Comparison of ENCODE assay signal across 8 mouse cellular contexts in the genomic region with DNA sequence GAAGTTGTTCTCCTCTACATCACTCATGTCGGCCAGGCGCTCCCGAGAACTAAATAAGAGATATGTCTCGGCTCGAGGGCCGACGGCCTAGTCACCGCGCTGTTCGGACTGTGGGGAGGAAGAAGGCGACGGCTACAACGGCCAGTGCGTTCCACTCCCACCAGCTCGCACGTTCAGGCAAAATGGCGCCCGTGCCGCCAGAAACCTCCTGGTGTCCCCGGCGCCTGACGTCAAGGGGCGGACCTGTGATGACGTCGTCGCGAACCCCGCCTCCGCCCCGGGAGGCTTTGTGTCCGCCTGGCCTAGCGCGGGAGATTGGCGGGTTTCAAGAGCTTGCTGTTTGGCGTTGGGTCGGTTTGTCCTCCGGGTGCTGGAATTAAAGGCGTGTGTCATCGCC. TPM values are rescaled to one million over a fixed set of nuclear protein-coding genes. Genes with fewer than 3 reads are reported as not detected.
DNase-seq lines count a peak whose midpoint lies in the region; ATAC-seq and TF ChIP-seq lines count a peak whose summit lies in the region.

A gene (minus strand): TSS at position 187 of the 397 bp plus-strand sequence.

- peak; percentile 99 for ATAC-seq in erythroblast, adult 5-6 weeks (replicated peaks; ENCODE audit: low FRiP score, poor library complexity, severe bottlenecking)
- ATAC-seq in heart, embryonic 11.5 days (replicated peaks; ENCODE audit: insufficient number of reproducible peaks, low FRiP score, low TSS enrichment), result peak; percentile 96
- peak; percentile 92 for ATAC-seq in kidney, embryonic 16.5 days (ENCODE audit: low FRiP score, low TSS enrichment)

- H3K4me3 ChIP-seq in heart, embryonic 11.5 days (ENCODE audit: low read depth, low read length), result peak within 1 kb of the TSS; percentile 99
- peak within 1 kb of the TSS; percentile 74 for H3K4me3 ChIP-seq in kidney, embryonic 16.5 days (ENCODE audit: low read length)
- H3K4me3 ChIP-seq in liver, adult 2 months (ENCODE audit: insufficient read depth, low read depth, low read length), result peak within 1 kb of the TSS; percentile 78
- H3K4me3 ChIP-seq in myocyte, result peak within 1 kb of the TSS; percentile 95

- H3ac ChIP-seq in myocyte (ENCODE audit: control insufficient read depth, insufficient read length), result peak within 1 kb of the TSS; percentile 59

- H3K9ac ChIP-seq in heart, embryonic 11.5 days (ENCODE audit: low read depth, low read length), result peak within 1 kb of the TSS; percentile 99
- peak within 1 kb of the TSS; percentile 90 for H3K9ac ChIP-seq in kidney, embryonic 16.5 days (replicated peaks; ENCODE audit: low read length)
- H3K9ac ChIP-seq in liver, adult 2 months (ENCODE audit: low read depth, low read length), result peak within 1 kb of the TSS; percentile 94

- peaks cover 23% of the 10 kb centered on the region for H3K4me1 ChIP-seq in heart, embryonic 11.5 days (ENCODE audit: control insufficient read depth, insufficient read depth, low read length)
- peaks cover 23% of the 10 kb centered on the region for H3K4me1 ChIP-seq in kidney, embryonic 16.5 days (ENCODE audit: insufficient read depth, low read length)
- peaks cover 4% of the 10 kb centered on the region for H3K4me1 ChIP-seq in liver, adult 2 months (ENCODE audit: control insufficient read depth, insufficient read depth, low read length)

- H3K27me3 ChIP-seq in heart, embryonic 11.5 days (ENCODE audit: control insufficient read depth, insufficient read depth, low read length), result no peaks in the 10 kb centered on the region
- no peaks in the 10 kb centered on the region for H3K27me3 ChIP-seq in kidney, embryonic 16.5 days (ENCODE audit: insufficient read depth, low read length)
- no peaks in the 10 kb centered on the region for H3K27me3 ChIP-seq in liver, adult 2 months (ENCODE audit: control insufficient read depth, insufficient read depth, low read length)
- no peaks in the 10 kb centered on the region for H3K27me3 ChIP-seq in myocyte (ENCODE audit: control insufficient read depth, insufficient read depth, insufficient read length)
- no peaks in the 10 kb centered on the region for H3K27me3 ChIP-seq in splenic B cell, adult 2 months (ENCODE audit: control insufficient read depth, insufficient read depth, low read length, poor library complexity, severe bottlenecking)

- no peaks in the 10 kb centered on the region for H3K9me3 ChIP-seq in heart, embryonic 11.5 days (replicated peaks; ENCODE audit: control insufficient read depth, low read length)
- no peaks in the 10 kb centered on the region for H3K9me3 ChIP-seq in kidney, embryonic 16.5 days (ENCODE audit: low read length)

- H3K36me3 ChIP-seq in heart, embryonic 11.5 days (ENCODE audit: control insufficient read depth, insufficient read depth, low read length), result no peaks in the 10 kb centered on the region
- no peaks in the 10 kb centered on the region for H3K36me3 ChIP-seq in kidney, embryonic 16.5 days (ENCODE audit: insufficient read depth, low read length)
- H3K36me3 ChIP-seq in liver, adult 2 months (ENCODE audit: control insufficient read depth, insufficient read depth, low read length), result no peaks in the 10 kb centered on the region
- no peaks in the 10 kb centered on the region for H3K36me3 ChIP-seq in myocyte (ENCODE audit: control insufficient read depth, insufficient read depth)
- no peaks in the 10 kb centered on the region for H3K36me3 ChIP-seq in splenic B cell, adult 2 months (ENCODE audit: control insufficient read depth, insufficient read depth, low read length, poor library complexity, severe bottlenecking)

- 1% methylated on average over 39 of the region's 39 CpGs for WGBS in heart, embryonic 11.5 days (ENCODE audit: insufficient replicate concordance)
- WGBS in kidney, embryonic 16.5 days, result 0% methylated on average over 39 of the region's 39 CpGs
- under 1% methylated on average over 39 of the region's 39 CpGs for WGBS in liver, adult 2 months

- no peak for TF ChIP-seq CTCF in liver, adult 2 months (IDR thresholded peaks at IDR 0.05; ENCODE audit: low read depth, low read length)

- peak within 1 kb of the TSS; percentile 99 for H3K27ac ChIP-seq in heart, embryonic 11.5 days (ENCODE audit: low read depth, low read length)
- peak within 1 kb of the TSS; percentile 98 for H3K27ac ChIP-seq in kidney, embryonic 16.5 days (ENCODE audit: low read length)
- H3K27ac ChIP-seq in liver, adult 2 months (replicated peaks; ENCODE audit: insufficient read depth, low read depth, low read length), result peak within 1 kb of the TSS; percentile 72

- DNase-seq in B cell, adult 2 months, result peak; percentile 99
- peak; percentile 97 for DNase-seq in brain, adult 2 months (ENCODE audit: low read depth, low spot score)
- DNase-seq in liver, adult 2 months (ENCODE audit: extremely low read depth, low read depth, low spot score), result peak; percentile 83
- peak; percentile 97 for DNase-seq in splenic B cell, adult 2 months (ENCODE audit: low read depth, low spot score)

- peaks cover 16% of the 10 kb centered on the region; the same call in 1 of the 2 replicates for H3K79me2 ChIP-seq in liver, adult 2 months (ENCODE audit: control insufficient read depth, insufficient read depth, low read length)
- H3K79me2 ChIP-seq in myocyte (ENCODE audit: control insufficient read depth, insufficient read depth), result peaks cover 46% of the 10 kb centered on the region

- peak; percentile 98 for TF ChIP-seq POLR2A in liver, adult 2 months (IDR thresholded peaks at IDR 0.05; ENCODE audit: extremely low read depth, insufficient read depth, low read length)
- peak; percentile 99 for TF ChIP-seq POLR2A in myocyte (IDR thresholded peaks at IDR 0.05; ENCODE audit: insufficient read length, low read depth)

- peak within 1 kb of the TSS; percentile 71 for H3K4me2 ChIP-seq in heart, embryonic 11.5 days
- H3K4me2 ChIP-seq in kidney, embryonic 16.5 days (replicated peaks; ENCODE audit: low read depth, low read length), result peak within 1 kb of the TSS; percentile 71
- H3K4me2 ChIP-seq in myocyte (ENCODE audit: low read depth), result peak within 1 kb of the TSS; percentile 96

TF ChIP-seq in myocyte, 11 proteins besides CTCF, POLR2A, EP300 and RAD21:
- TF ChIP-seq TCF3 (IDR thresholded peaks at IDR 0.05; ENCODE audit: insufficient read length, low read depth) (no peak), MYOD1 (IDR thresholded peaks at IDR 0.05; ENCODE audit: control insufficient read depth in 1 of 3, insufficient read length in 2 of 3, low read depth in 2 of 3) (peak in 1 of 3 experiments; percentile 30), REST (IDR thresholded peaks at IDR 0.05; ENCODE audit: insufficient read depth, insufficient read length) (peak; percentile 45), USF1 (IDR thresholded peaks at IDR 0.05; ENCODE audit: low read depth) (no peak), TCF12 (IDR thresholded peaks at IDR 0.05; ENCODE audit: insufficient read depth, poor library complexity, severe bottlenecking) (no peak), MAX (IDR thresholded peaks at IDR 0.05; ENCODE audit: low read depth) (no peak), POLR2AphosphoS2 (IDR thresholded peaks at IDR 0.05; ENCODE audit: insufficient read length, low read depth) (peak; percentile 99), CEBPB (IDR thresholded peaks at IDR 0.05; ENCODE audit: insufficient read depth, poor library complexity, severe bottlenecking) (no peak), E2F4 (IDR thresholded peaks at IDR 0.05; ENCODE audit: insufficient read depth) (peak; percentile 78), MYOG (IDR thresholded peaks at IDR 0.05; ENCODE audit: control insufficient read depth in 1 of 3, insufficient read depth in 1 of 3, insufficient read length in 2 of 3, low read depth in 2 of 3) (peak in 1 of 3 experiments; percentile 37), SRF (IDR thresholded peaks at IDR 0.05; ENCODE audit: control insufficient read depth, insufficient read length, low read depth) (peak; percentile 40)

RNA-seq across cellular contexts. Expression of the gene that starts here (rescaled TPM):
- total RNA-seq in erythroblast, adult 5-6 weeks (2015; ENCODE audit: low replicate concordance), result 73.6 and 81.3 TPM in 2 replicates
- total RNA-seq in erythroblast, adult 5-6 weeks (2017; ENCODE audit: low replicate concordance), result 56.5 and 90.1 TPM in 2 replicates
- polyA plus RNA-seq in heart, embryonic 11.5 days (2014; fragmentation: Nextera tagmentation; extraction: Ambion mirVana), result 27.3 and 40.4 TPM in 2 replicates
- polyA plus RNA-seq in kidney, embryonic 16.5 days (2015; fragmentation: Nextera tagmentation; extraction: Ambion mirVana), result 121 and 125 TPM in 2 replicates
- total RNA-seq in liver, adult 2 months (2014; rRNA removed), result 19.3 and 20.5 TPM in 2 replicates
- polyA plus RNA-seq in liver, adult 2 months (2012; rRNA removed), result 7.8 and 9.8 TPM in 2 replicates
- polyA plus RNA-seq in myocyte (2012; fragmentation: generic; extraction: Trizol), result 26.5 TPM

Comparison
In these comparisons a context has a peak if more than half of its experiments do, and no peak if none do; other contexts are left out.
1. Peak in every context shown above with its lines: DNase-seq, ATAC-seq, H3K4me3 ChIP-seq and H3K27ac ChIP-seq.